Mouse (Mus musculus): ENCODE data around the gene Nab2. TPM values are rescaled to one million over a fixed set of nuclear protein-coding genes. Genes with fewer than 3 reads are reported as not detected.

Nab2 gene
- polyA plus RNA-seq, 1 experiment from 2014 or later: 2.1 TPM

DNA sequence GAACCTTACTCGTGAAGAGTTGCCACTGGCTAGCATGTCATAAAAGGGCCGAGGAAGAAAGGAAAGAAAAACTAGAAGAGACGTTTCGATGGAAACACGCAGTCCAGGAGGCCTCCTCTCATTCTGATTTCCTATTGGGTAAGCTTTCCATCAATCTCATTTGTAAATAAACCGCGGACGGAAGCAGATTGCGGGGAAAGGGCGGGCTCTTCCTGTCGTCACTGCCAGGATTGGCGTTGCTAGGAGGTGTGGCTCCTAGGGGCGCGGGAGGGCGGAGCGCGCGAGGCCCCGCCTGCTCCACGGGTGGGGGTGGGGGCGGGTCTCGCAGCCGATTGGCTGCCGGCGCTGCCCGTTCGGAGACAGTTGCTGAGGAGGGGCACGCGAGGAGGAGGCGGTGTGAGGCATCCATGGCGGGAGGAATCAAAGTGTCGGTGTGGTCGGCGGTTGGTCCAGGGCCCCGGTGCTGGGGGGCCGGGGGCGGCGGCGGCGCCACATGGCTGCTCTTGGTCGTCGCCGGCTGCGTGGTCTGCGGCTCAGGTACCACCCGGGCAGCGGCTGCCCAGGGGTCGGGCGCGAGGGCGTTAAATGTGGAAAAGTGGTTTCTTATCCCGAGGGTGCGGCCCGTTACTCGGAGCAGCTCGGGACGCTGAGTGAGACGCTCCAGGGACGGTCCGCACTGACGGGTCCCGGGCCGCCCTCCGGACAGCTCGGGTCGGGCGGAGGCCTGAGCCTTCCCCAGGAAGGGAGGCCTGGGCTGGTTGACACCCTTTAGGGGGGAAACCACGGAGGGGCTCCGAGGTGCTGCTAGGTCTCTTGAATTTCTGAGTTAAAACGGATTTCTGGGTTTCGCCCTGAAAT is 8.6 kb upstream of the Nab2 start:
- DNase-seq (ENCODE audit: low spot score, missing footprints) (peak; percentile 99), ATAC-seq (ENCODE audit: low FRiP score) (peak; percentile 97)
- no peak overlapping the region; the same call in 1 of the 2 replicates for H3K27ac ChIP-seq (ENCODE audit: low read depth, low read length)
- under 1% methylated on average over 66 of the region's 71 CpGs for WGBS
- no peaks in the 10 kb centered on the region for H3K36me3 ChIP-seq (ENCODE audit: control insufficient read depth, insufficient read depth, low read length)
- H3K4me3 ChIP-seq (ENCODE audit: low read depth, low read length): peak overlapping the region; percentile 76
- peaks cover 7% of the 10 kb centered on the region; the same call in 1 of the 2 replicates for H3K4me1 ChIP-seq (ENCODE audit: control insufficient read depth, insufficient read depth, low read length)
- no peaks in the 10 kb centered on the region for H3K27me3 ChIP-seq (ENCODE audit: control insufficient read depth, insufficient read depth, low read length)
- H3K9me3 ChIP-seq (ENCODE audit: control insufficient read depth, low read length): no peaks in the 10 kb centered on the region
- peak overlapping the region; percentile 78 for H3K9ac ChIP-seq (ENCODE audit: low read length)
- peak overlapping the region; percentile 73 for H3K4me2 ChIP-seq

DNA sequence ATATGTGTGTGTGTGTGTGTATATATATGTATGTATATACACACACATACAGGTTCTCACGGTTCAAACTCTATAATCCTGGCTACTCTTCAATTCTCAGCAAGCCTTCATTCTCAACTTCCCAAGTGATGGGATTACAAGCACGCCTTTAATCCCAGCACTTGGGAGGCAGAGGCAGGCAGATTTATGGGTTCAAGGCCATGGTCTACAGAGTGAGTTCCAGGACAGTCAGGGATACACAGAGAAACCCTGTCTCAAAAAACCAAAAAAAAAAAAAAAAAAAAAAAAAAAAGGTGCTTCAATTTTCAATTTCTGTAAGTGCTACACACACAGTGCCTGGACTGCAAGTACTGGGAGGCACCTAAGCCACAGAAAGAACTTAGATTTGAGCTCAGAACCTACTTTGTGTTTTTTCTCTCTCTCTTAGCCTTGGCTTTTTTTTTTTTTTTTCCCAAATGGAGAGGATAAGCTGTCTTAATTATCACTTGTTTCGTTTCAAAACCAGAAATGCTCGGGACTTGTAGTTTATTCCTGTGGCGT is 7.6 kb upstream of the Nab2 start:
- Histone ChIP-seq H3K9ac (ENCODE audit: low read length) (peak overlapping the region; percentile 59; the same call in 1 of the 2 replicates), H3K4me1 (ENCODE audit: control insufficient read depth, insufficient read depth, low read length) (peaks cover 7% of the 10 kb centered on the region; the same call in 1 of the 2 replicates), H3K4me2 (peak overlapping the region; percentile 60), H3K27me3 (ENCODE audit: control insufficient read depth, insufficient read depth, low read length) (no peaks in the 10 kb centered on the region), H3K36me3 (ENCODE audit: control insufficient read depth, insufficient read depth, low read length) (no peaks in the 10 kb centered on the region), H3K4me3 (ENCODE audit: low read depth, low read length) (peak overlapping the region; percentile 76), H3K27ac (ENCODE audit: low read depth, low read length) (no peak overlapping the region), H3K9me3 (ENCODE audit: control insufficient read depth, low read length) (no peaks in the 10 kb centered on the region)
- 61% methylated on average over 5 of the region's 5 CpGs for WGBS
- no peak for DNase-seq (ENCODE audit: low spot score, missing footprints)
- ATAC-seq (ENCODE audit: low FRiP score): no peak

DNA sequence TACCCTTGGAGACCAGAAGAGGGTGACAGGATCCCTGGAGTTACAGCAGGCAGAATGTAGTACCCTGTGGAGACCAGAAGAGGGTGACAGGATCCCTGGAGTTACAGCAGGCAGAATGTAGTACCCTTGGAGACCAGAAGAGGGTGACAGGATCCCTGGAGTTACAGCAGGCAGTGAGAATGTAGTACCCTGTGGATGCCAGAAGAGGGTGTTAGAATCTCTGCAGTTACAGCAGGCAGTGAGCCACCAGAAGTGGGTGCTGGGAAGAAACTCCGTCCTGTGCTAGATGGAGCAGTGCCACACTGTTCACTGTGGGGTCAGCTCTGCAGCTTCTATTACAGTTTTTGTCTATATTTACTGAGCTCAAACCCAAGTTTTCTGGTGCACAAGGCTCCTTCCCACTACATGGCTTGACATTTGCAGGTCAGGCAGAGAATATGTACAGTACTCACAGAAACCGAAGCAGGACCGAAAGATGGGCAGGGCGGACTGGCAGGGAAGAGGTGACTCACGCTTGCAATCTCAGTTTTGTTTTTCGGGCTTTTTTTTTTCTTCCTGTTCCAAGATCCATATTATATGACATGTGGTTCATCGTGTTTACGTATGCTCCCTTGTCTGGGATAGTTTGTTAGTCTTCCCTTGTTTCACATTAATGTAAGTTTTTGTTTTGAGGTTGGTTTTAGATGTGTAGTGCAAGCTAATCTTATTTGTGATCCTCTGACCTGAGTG is 6.6 kb upstream of the Nab2 start:
- H3K4me3 ChIP-seq (ENCODE audit: low read depth, low read length): no peak overlapping the region
- WGBS: 92% methylated on average over 8 of the region's 8 CpGs

DNA sequence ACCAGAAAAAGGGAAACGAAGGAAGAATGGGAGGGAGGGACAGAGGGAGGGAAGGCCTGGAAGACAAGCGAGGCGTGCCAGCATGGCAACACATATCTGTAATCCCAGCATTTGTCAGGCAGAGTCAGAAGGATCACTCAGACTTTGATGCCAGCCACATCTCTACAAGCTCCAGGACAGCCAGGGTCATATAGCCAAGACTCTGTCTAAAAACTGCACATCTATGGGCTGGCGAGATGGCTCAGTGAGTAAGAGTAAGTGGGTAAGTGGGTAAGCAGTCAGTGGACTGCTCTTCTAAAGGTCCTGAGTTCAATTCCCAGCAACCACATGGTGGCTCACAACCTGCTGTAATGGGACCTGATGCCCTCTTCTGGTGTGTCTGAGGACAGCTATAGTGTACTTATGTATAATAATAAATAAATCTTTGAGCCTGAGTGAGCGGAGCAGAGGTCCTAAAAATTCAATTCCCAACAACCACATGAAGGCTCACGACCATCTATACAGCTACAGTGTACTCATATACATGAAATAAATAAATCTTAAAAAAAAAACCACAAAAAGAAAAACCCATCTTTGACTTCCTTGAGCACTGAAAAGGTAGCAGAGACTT is 5.8 kb upstream of the Nab2 start:
- no peak overlapping the region for H3K27ac ChIP-seq (ENCODE audit: low read depth, low read length)
- H3K9me3 ChIP-seq (ENCODE audit: control insufficient read depth, low read length): no peaks in the 10 kb centered on the region
- no peaks in the 10 kb centered on the region for H3K36me3 ChIP-seq (ENCODE audit: control insufficient read depth, insufficient read depth, low read length)
- no peak overlapping the region for H3K4me3 ChIP-seq (ENCODE audit: low read depth, low read length)
- peaks cover 2% of the 10 kb centered on the region; the same call in 1 of the 2 replicates for H3K27me3 ChIP-seq (ENCODE audit: control insufficient read depth, insufficient read depth, low read length)
- H3K9ac ChIP-seq (ENCODE audit: low read length): no peak overlapping the region
- H3K4me2 ChIP-seq: no peak overlapping the region
- DNase-seq (ENCODE audit: low spot score, missing footprints) (peak; percentile 76), ATAC-seq (ENCODE audit: low FRiP score) (no peak)
- 92% methylated on average over 6 of the region's 6 CpGs for WGBS
- H3K4me1 ChIP-seq (ENCODE audit: control insufficient read depth, insufficient read depth, low read length): peaks cover 7% of the 10 kb centered on the region; the same call in 1 of the 2 replicates

More for the DNA sequence above, 6.6 kb upstream of the Nab2 start:
- ATAC-seq (ENCODE audit: low FRiP score) (no peak), DNase-seq (ENCODE audit: low spot score, missing footprints) (peak; percentile 89)
- Histone ChIP-seq H3K36me3 (ENCODE audit: control insufficient read depth, insufficient read depth, low read length) (no peaks in the 10 kb centered on the region), H3K4me1 (ENCODE audit: control insufficient read depth, insufficient read depth, low read length) (peaks cover 7% of the 10 kb centered on the region; the same call in 1 of the 2 replicates), H3K4me2 (no peak overlapping the region), H3K9ac (ENCODE audit: low read length) (no peak overlapping the region), H3K9me3 (ENCODE audit: control insufficient read depth, low read length) (no peaks in the 10 kb centered on the region), H3K27me3 (ENCODE audit: control insufficient read depth, insufficient read depth, low read length) (no peaks in the 10 kb centered on the region), H3K27ac (ENCODE audit: low read depth, low read length) (no peak overlapping the region)

DNA sequence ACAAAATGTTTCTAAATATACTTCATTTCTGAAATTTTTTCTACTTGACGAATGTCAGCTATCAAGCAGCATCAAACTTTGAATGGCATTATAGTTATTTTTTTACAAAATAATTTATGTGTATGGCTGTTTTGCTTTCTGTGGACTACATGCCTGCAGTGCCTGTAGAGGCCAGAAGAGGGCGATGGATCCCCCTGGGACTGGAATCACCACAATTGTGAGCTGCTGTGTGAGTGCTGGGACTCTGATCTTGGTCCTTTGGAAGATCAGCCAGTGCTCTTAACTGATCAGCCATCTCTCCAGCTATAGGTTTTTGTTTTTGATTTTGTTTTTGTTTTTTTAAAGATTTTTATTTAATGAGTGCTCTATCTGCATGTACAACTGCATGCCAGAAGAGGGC is 2.9 kb upstream of the Nab2 start:
- WGBS: 36% methylated on average over 2 of the region's 2 CpGs
- H3K27ac ChIP-seq (ENCODE audit: low read depth, low read length): no peak overlapping the region
- ATAC-seq (ENCODE audit: low FRiP score): no peak
- no peaks in the 10 kb centered on the region for H3K9me3 ChIP-seq (ENCODE audit: control insufficient read depth, low read length)
- no peak overlapping the region for H3K4me3 ChIP-seq (ENCODE audit: low read depth, low read length)
- no peak overlapping the region for H3K4me2 ChIP-seq
- peaks cover 21% of the 10 kb centered on the region for H3K4me1 ChIP-seq (ENCODE audit: control insufficient read depth, insufficient read depth, low read length)
- no peak overlapping the region for H3K9ac ChIP-seq (ENCODE audit: low read length)
- no peaks in the 10 kb centered on the region for H3K36me3 ChIP-seq (ENCODE audit: control insufficient read depth, insufficient read depth, low read length)
- peaks cover 24% of the 10 kb centered on the region for H3K27me3 ChIP-seq (ENCODE audit: control insufficient read depth, insufficient read depth, low read length)
- DNase-seq (ENCODE audit: low spot score, missing footprints): no peak

DNA sequence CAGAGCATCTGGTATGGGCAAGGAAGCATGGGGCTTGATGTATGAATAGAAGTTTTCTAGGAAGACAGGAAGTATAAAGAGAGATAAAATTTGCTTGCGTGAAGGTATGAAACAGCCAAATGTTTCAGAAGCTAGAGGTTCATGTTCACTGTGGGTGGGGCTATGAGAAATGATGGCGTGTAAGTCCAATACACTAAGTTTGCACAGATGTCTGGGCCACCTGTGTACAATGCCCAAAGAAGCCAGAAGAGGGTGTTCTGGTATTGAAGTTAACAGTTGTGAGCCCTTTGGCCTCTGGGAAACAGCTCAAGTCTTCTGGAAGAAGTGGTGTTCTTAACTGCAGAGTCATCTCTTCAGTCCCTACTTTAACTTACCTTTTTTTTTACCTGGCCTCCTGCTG is 1.8 kb upstream of the Nab2 start:
- H3K36me3 ChIP-seq (ENCODE audit: control insufficient read depth, insufficient read depth, low read length): no peaks in the 10 kb centered on the region
- ATAC-seq (ENCODE audit: low FRiP score) (no peak), DNase-seq (ENCODE audit: low spot score, missing footprints) (no peak)
- no peak overlapping the region for H3K4me3 ChIP-seq (ENCODE audit: low read depth, low read length)
- 95% methylated on average over 2 of the region's 2 CpGs for WGBS
- H3K27me3 ChIP-seq (ENCODE audit: control insufficient read depth, insufficient read depth, low read length): peaks cover 35% of the 10 kb centered on the region
- H3K4me1 ChIP-seq (ENCODE audit: control insufficient read depth, insufficient read depth, low read length): peaks cover 30% of the 10 kb centered on the region
- H3K9ac ChIP-seq (ENCODE audit: low read length): no peak overlapping the region
- H3K27ac ChIP-seq (ENCODE audit: low read depth, low read length): no peak overlapping the region
- no peak overlapping the region for H3K4me2 ChIP-seq
- no peaks in the 10 kb centered on the region for H3K9me3 ChIP-seq (ENCODE audit: control insufficient read depth, low read length)

DNA sequence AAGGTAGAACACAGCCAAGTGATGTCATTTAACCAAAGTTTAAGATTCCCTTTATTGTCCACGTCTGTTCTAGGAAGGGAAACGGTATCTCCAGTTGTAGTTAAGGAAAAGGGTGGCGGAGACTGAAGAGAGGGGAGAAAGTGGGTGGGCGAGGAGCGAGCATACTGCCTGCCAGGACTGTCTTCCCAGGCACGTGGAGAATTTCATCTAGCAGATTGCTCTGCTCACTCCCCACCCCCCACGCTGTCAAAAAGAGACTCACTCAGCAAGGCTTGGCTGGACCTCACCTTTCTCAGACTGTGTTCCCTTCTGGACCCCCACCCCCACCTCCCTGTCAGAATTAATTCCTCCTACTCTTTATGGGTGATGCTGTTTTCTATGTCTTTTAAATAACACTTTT is 802 bp upstream of the Nab2 start:
- no peak for ATAC-seq (ENCODE audit: low FRiP score)
- Histone ChIP-seq H3K4me2 (no peak overlapping the region), H3K27me3 (ENCODE audit: control insufficient read depth, insufficient read depth, low read length) (peaks cover 45% of the 10 kb centered on the region), H3K36me3 (ENCODE audit: control insufficient read depth, insufficient read depth, low read length) (no peaks in the 10 kb centered on the region), H3K9me3 (ENCODE audit: control insufficient read depth, low read length) (no peaks in the 10 kb centered on the region), H3K9ac (ENCODE audit: low read length) (no peak overlapping the region), H3K4me1 (ENCODE audit: control insufficient read depth, insufficient read depth, low read length) (peaks cover 30% of the 10 kb centered on the region), H3K4me3 (ENCODE audit: low read depth, low read length) (no peak overlapping the region), H3K27ac (ENCODE audit: low read depth, low read length) (no peak overlapping the region)
- DNase-seq (ENCODE audit: low spot score, missing footprints): no peak
- 31% methylated on average over 7 of the region's 7 CpGs for WGBS

DNA sequence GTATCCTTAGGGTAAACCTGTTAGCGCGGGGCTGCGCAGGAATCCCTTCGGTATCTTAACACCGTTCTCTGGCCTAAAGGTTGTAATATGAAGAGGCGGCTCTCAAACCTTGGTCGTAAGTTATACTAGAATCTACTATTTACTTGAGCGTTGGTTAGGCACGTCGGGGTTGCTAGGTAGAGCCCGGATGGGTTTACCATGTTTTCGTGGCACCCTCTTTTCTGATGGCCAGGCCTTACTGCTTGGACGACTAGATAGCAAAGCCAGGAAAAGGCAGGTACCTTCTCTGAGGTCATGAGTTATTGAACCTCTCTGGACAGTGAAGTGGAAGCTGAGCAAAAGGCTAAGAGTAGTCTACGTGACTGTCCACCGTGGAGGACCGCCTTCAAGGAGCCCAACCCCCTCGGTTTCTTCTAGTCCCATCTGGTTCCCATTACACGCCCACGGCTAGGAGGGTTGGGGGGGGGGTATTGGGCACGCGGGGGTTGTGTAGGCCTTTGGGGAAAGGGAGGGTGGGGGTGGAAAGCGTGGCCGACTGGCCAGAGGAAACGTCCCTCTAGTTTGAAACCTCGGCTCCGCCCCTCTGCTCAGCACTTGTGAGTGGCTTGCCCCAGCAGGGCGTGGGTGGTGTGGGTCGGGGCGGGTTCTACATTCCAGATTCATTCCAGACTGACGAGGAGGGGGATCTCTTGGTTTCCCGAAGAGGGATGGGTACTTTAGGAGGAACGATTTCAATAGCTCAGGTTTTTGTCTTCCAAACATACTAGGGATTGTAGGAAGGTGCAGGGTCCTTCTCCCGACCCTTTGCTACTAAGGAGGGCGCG is 887 bp downstream of the Nab2 start:
- H3K9ac ChIP-seq (ENCODE audit: low read length): peak overlapping the region; percentile 64
- DNase-seq (ENCODE audit: low spot score, missing footprints): peak; percentile 94
- H3K27ac ChIP-seq (ENCODE audit: low read depth, low read length): peak overlapping the region; percentile 2; the same call in 1 of the 2 replicates
- WGBS: 2% methylated on average over 35 of the region's 35 CpGs
- H3K9me3 ChIP-seq (ENCODE audit: control insufficient read depth, low read length): no peaks in the 10 kb centered on the region
- ATAC-seq (ENCODE audit: low FRiP score): peak; percentile 25
- H3K4me3 ChIP-seq (ENCODE audit: low read depth, low read length): peak overlapping the region; percentile 40
- H3K27me3 ChIP-seq (ENCODE audit: control insufficient read depth, insufficient read depth, low read length): peaks cover 62% of the 10 kb centered on the region
- no peaks in the 10 kb centered on the region for H3K36me3 ChIP-seq (ENCODE audit: control insufficient read depth, insufficient read depth, low read length)
- H3K4me1 ChIP-seq (ENCODE audit: control insufficient read depth, insufficient read depth, low read length): peaks cover 31% of the 10 kb centered on the region
- H3K4me2 ChIP-seq: peak overlapping the region; percentile 59
